Mouse (Mus musculus): Measurements from ENCODE around the gene Snx10.

Snx10 gene

GRCm38 (mm10) chr6:51533467-51534200 is 9.9 kb downstream of the Snx10 start:
- no peak for DNase-seq (ENCODE audit: low spot score in 2 of 2)

- DNase-seq (ENCODE audit: low spot score in 2 of 2) = no peak
These were observed 11.9 kb downstream of the Snx10 start for GRCm38 (mm10) chr6:51535571-51535970.

GRCm38 (mm10) chr6:51540525-51540924 is 16.8 kb downstream of the Snx10 start:
- DNase-seq (ENCODE audit: low spot score in 2 of 2) = no peak

- DNase-seq (ENCODE audit: low spot score in 2 of 2) = no peak
These were observed 17.7 kb downstream of the Snx10 start for GRCm38 (mm10) chr6:51541422-51541821.

GRCm38 (mm10) chr6:51542147-51542546 is 18.4 kb downstream of the Snx10 start:
- DNase-seq (ENCODE audit: low spot score in 2 of 2) = no peak

- no peak for DNase-seq (ENCODE audit: low spot score in 2 of 2)
These were observed 20.0 kb downstream of the Snx10 start for GRCm38 (mm10) chr6:51543639-51544117.

GRCm38 (mm10) chr6:51544118-51544681 is 20.5 kb downstream of the Snx10 start:
- no peak for DNase-seq (ENCODE audit: low spot score in 2 of 2)

GRCm38 (mm10) chr6:51545219-51545859 is 21.6 kb downstream of the Snx10 start:
- DNase-seq (ENCODE audit: low spot score in 2 of 2) = peak in 1 of 2 experiments; percentile 46

GRCm38 (mm10) chr6:51546085-51546484 is 22.4 kb downstream of the Snx10 start:
- DNase-seq (ENCODE audit: low spot score in 2 of 2) = no peak

GRCm38 (mm10) chr6:51548757-51549156 is 25.1 kb downstream of the Snx10 start:
- DNase-seq (ENCODE audit: low spot score in 2 of 2) = no peak

GRCm38 (mm10) chr6:51551267-51551802 is 27.6 kb downstream of the Snx10 start:
- DNase-seq (ENCODE audit: low spot score in 2 of 2) = no peak

- no peak for DNase-seq (ENCODE audit: low spot score in 2 of 2)
These were observed 32.9 kb downstream of the Snx10 start for GRCm38 (mm10) chr6:51556562-51556961.

GRCm38 (mm10) chr6:51558311-51558710 is 34.6 kb downstream of the Snx10 start:
- DNase-seq (ENCODE audit: low spot score in 2 of 2) = no peak

- DNase-seq (ENCODE audit: low spot score in 2 of 2) = no peak
These were observed 43.3 kb downstream of the Snx10 start for GRCm38 (mm10) chr6:51566771-51567680.

- DNase-seq (ENCODE audit: low spot score in 2 of 2) = no peak
These were observed 45.4 kb downstream of the Snx10 start for GRCm38 (mm10) chr6:51569086-51569485.

GRCm38 (mm10) chr6:51573136-51573535 is 49.4 kb downstream of the Snx10 start:
- DNase-seq (ENCODE audit: low spot score in 2 of 2) = no peak

- no peak for DNase-seq (ENCODE audit: low spot score in 2 of 2)
These were observed 50.4 kb downstream of the Snx10 start for GRCm38 (mm10) chr6:51574132-51574531.

- no peak for DNase-seq (ENCODE audit: low spot score in 2 of 2)
These were observed 54.7 kb downstream of the Snx10 start for GRCm38 (mm10) chr6:51578415-51578814.

GRCm38 (mm10) chr6:51580040-51580680 is 56.5 kb downstream of the Snx10 start:
- DNase-seq (ENCODE audit: low spot score in 2 of 2) = peak; percentile 84 to 88

GRCm38 (mm10) chr6:51581418-51581817 is 57.7 kb downstream of the Snx10 start:
- DNase-seq (ENCODE audit: low spot score in 2 of 2) = no peak

GRCm38 (mm10) chr6:51582051-51582450 is 58.4 kb downstream of the Snx10 start:
- DNase-seq (ENCODE audit: low spot score in 2 of 2) = no peak

All from right cerebral cortex, postnatal 10 days (tissue).